Comparison of ENCODE assay signal across 28 mouse cellular contexts in genomic region chr7:27092882-27093281, GRCm38 (mm10). TPM values are rescaled to one million over a fixed set of nuclear protein-coding genes. Genes with fewer than 3 reads are reported as not detected.
DNase-seq lines count a peak whose midpoint lies in the region; ATAC-seq lines count a peak whose summit lies in the region.
"Had no signal": no experiment of that assay in that cellular context is flagged by ENCODE, and none has a peak within 500 bp of the region (broad histone marks: within the 10 kb centered on the region; RNA-seq: fewer than 3 reads in every experiment).

No protein-coding gene starts in this region.

- H3K4me3 ChIP-seq in lung, embryonic 15.5 days = no peak overlapping the region
- H3K4me3 ChIP-seq in limb, embryonic 10.5 days = no peak overlapping the region
- H3K4me3 ChIP-seq in stomach, embryonic 16.5 days (replicated peaks; ENCODE audit: low read length) = no peak overlapping the region
- H3K4me3 ChIP-seq: embryonic facial prominence, embryonic 15.5 days; heart, embryonic 13.5 days; hindbrain, embryonic 15.5 days; intestine, embryonic 15.5 days; midbrain, embryonic 15.5 days; myocyte; neural tube, embryonic 15.5 days had no signal

- H3K9me3 ChIP-seq in lung, embryonic 15.5 days = no peaks in the 10 kb centered on the region
- no peaks in the 10 kb centered on the region for H3K9me3 ChIP-seq in limb, embryonic 10.5 days (replicated peaks)
- H3K9me3 ChIP-seq in stomach, embryonic 16.5 days (replicated peaks; ENCODE audit: control insufficient read depth, low read length) = no peaks in the 10 kb centered on the region
- H3K9me3 ChIP-seq: embryonic facial prominence, embryonic 15.5 days; heart, embryonic 13.5 days; hindbrain, embryonic 15.5 days; intestine, embryonic 15.5 days; midbrain, embryonic 15.5 days; neural tube, embryonic 15.5 days had no signal

- peak overlapping the region; percentile 24; the same call in 1 of the 2 replicates for H3K27ac ChIP-seq in lung, embryonic 15.5 days
- H3K27ac ChIP-seq in limb, embryonic 10.5 days = no peak overlapping the region
- H3K27ac ChIP-seq in stomach, embryonic 16.5 days (ENCODE audit: low read length) = peak overlapping the region; percentile 84
- H3K27ac ChIP-seq: embryonic facial prominence, embryonic 15.5 days; heart, embryonic 13.5 days; hindbrain, embryonic 15.5 days; intestine, embryonic 15.5 days; liver, embryonic 14.5 days; midbrain, embryonic 15.5 days; neural tube, embryonic 15.5 days had no signal

- H3K4me1 ChIP-seq in lung, embryonic 15.5 days = 0 out of 2 replicates have a peak, but pooled peaks cover 4% of the 10 kb centered on the region
- H3K4me1 ChIP-seq in limb, embryonic 10.5 days = no peaks in the 10 kb centered on the region
- H3K4me1 ChIP-seq in stomach, embryonic 16.5 days (ENCODE audit: control insufficient read depth, insufficient read depth, low read length) = peaks cover 4% of the 10 kb centered on the region; the same call in 1 of the 2 replicates
- H3K4me1 ChIP-seq: embryonic facial prominence, embryonic 15.5 days; heart, embryonic 13.5 days; hindbrain, embryonic 15.5 days; intestine, embryonic 15.5 days; midbrain, embryonic 15.5 days; neural tube, embryonic 15.5 days had no signal

- 9% methylated on average over 1 of the region's 1 CpGs for WGBS in lung, embryonic 15.5 days
- 50% methylated on average over 1 of the region's 1 CpGs for WGBS in limb, embryonic 10.5 days
- 23% methylated on average over 1 of the region's 1 CpGs for WGBS in stomach, embryonic 16.5 days

- no peaks in the 10 kb centered on the region for H3K27me3 ChIP-seq in lung, embryonic 15.5 days
- no peaks in the 10 kb centered on the region for H3K27me3 ChIP-seq in limb, embryonic 10.5 days (ENCODE audit: low read depth, poor library complexity, severe bottlenecking)
- no peaks in the 10 kb centered on the region for H3K27me3 ChIP-seq in stomach, embryonic 16.5 days (ENCODE audit: control insufficient read depth, insufficient read depth, low read length)
- H3K27me3 ChIP-seq: embryonic facial prominence, embryonic 15.5 days; heart, embryonic 13.5 days; hindbrain, embryonic 15.5 days; intestine, embryonic 15.5 days; midbrain, embryonic 15.5 days; neural tube, embryonic 15.5 days; Patski had no signal

- H3K9ac ChIP-seq in lung, embryonic 15.5 days = no peak overlapping the region
- H3K9ac ChIP-seq in stomach, embryonic 16.5 days (ENCODE audit: low read length) = no peak overlapping the region
- H3K9ac ChIP-seq: embryonic facial prominence, embryonic 15.5 days; forebrain, postnatal 0 days; heart, embryonic 13.5 days; hindbrain, embryonic 15.5 days; intestine, embryonic 15.5 days; liver, embryonic 14.5 days; midbrain, embryonic 15.5 days; neural tube, embryonic 15.5 days had no signal

- H3K36me3 ChIP-seq in lung, embryonic 15.5 days = no peaks in the 10 kb centered on the region
- no peaks in the 10 kb centered on the region for H3K36me3 ChIP-seq in limb, embryonic 10.5 days
- H3K36me3 ChIP-seq in stomach, embryonic 16.5 days (ENCODE audit: control insufficient read depth, insufficient read depth, low read length) = no peaks in the 10 kb centered on the region
- H3K36me3 ChIP-seq: embryonic facial prominence, embryonic 15.5 days; heart, embryonic 13.5 days; hindbrain, embryonic 15.5 days; intestine, embryonic 15.5 days; midbrain, embryonic 15.5 days; neural tube, embryonic 15.5 days had no signal

- ATAC-seq in lung, embryonic 15.5 days (ENCODE audit: borderline replicate concordance, extremely low read depth, low FRiP score, low TSS enrichment) = no peak
- ATAC-seq in stomach, embryonic 16.5 days (ENCODE audit: insufficient read depth, low FRiP score) = 0 out of 2 replicates have a peak, but pooled peaks have one; percentile 59
- ATAC-seq: forebrain, postnatal 0 days; intestine, embryonic 15.5 days; midbrain, embryonic 15.5 days; Patski had no signal

- no peak overlapping the region for H3K4me2 ChIP-seq in lung, embryonic 15.5 days
- H3K4me2 ChIP-seq in stomach, embryonic 16.5 days (ENCODE audit: low read depth, low read length) = no peak overlapping the region
- H3K4me2 ChIP-seq: embryonic facial prominence, embryonic 15.5 days; heart, embryonic 13.5 days; hindbrain, embryonic 15.5 days; intestine, embryonic 15.5 days; midbrain, embryonic 15.5 days; neural tube, embryonic 15.5 days had no signal

- no peak for DNase-seq in lung, postnatal 10 days
- DNase-seq in MEL-GATA-1-ER (ENCODE audit: extremely low read depth, low read depth) = peak; percentile 3
- DNase-seq in limb, embryonic 10.5 days (ENCODE audit: low spot score) = peak; percentile 4
- DNase-seq in left cerebral cortex, adult 18-20 months (ENCODE audit: low spot score in 2 of 2) = no peak
- DNase-seq in kidney, adult 9 months = no peak
- DNase-seq: adrenal gland, adult 8-10 months; cerebellum, adult 9-11 months; forebrain, postnatal 0 days; kidney, postnatal 4 days; layer of hippocampus, adult 9-11 months; right cerebral cortex, postnatal 14 days; thymus, postnatal 14 days had no signal

RNA-seq across cellular contexts. Expression of gene Cyp2f2, which starts 26.8 kb away (rescaled TPM):
- polyA plus RNA-seq in lung, embryonic 15.5 days (2015; fragmentation: Nextera tagmentation; extraction: Ambion mirVana) = 42.3 and 50.3 TPM in 2 replicates
- not detected in 2 replicates for polyA plus RNA-seq in limb, embryonic 10.5 days (2016; fragmentation: Nextera tagmentation; extraction: Ambion mirVana)
- 137 and 195 TPM in 2 replicates for polyA plus RNA-seq in stomach, embryonic 16.5 days (2015; fragmentation: Nextera tagmentation; extraction: Ambion mirVana)
- not detected for total RNA-seq in left cerebral cortex, adult 18-20 months (2021)
- total RNA-seq: forebrain, postnatal 0 days; megakaryocyte-erythroid progenitor cell, adult 5-6 weeks had no signal
- polyA plus RNA-seq: brain, embryonic 14.5 days; C2C12; heart, embryonic 13.5 days; hindbrain, embryonic 15.5 days; kidney, embryonic 14.5 days; limb, embryonic 11.5 days; neural tube, embryonic 15.5 days; Patski had no signal

Comparison
In these comparisons a context has a peak if more than half of its experiments do, and no peak if none do; other contexts are left out.
1. DNase-seq: peak in MEL-GATA-1-ER (single experiment) and limb, embryonic 10.5 days (single experiment); none in lung, postnatal 10 days (single experiment), left cerebral cortex, adult 18-20 months (0 of 2) and kidney, adult 9 months (single experiment).
2. RNA of gene Cyp2f2, which starts 26.8 kb away (polyA plus RNA-seq): 137 to 195 TPM in stomach, embryonic 16.5 days and 42.3 to 50.3 TPM in lung, embryonic 15.5 days; not detected in limb, embryonic 10.5 days; every median in the first group is over 10 times any median in the second.